Mouse (Mus musculus) adrenal gland, adult 2 months (tissue): ENCODE data around the gene Sla2. TPM values are rescaled to one million over a fixed set of nuclear protein-coding genes. Genes with fewer than 3 reads are reported as not detected.
"Not testable (repeated sequence)": the region's sequence is repeated elsewhere in the genome, so short reads cannot be mapped to it uniquely, and the experiment has no call there.

Experiments
- DNase-seq: peaks from one replicate; pipeline ENCODE4 v3.0.0; 2021
- long read RNA-seq: library from polyadenylated mRNA; stranded (forward); transcript quantifications from one replicate; pipeline ENCODE4 v2.0.0, GENCODE M21; 2021
- polyA plus RNA-seq: library from polyadenylated mRNA; depleted of rRNA; stranded (reverse); fragments of >200 nt; gene quantifications from 2 replicates; pipeline ENCODE4 v1.2.3, GENCODE M21; 2012; rRNA removed
- total RNA-seq, 2 experiments: library from RNA; stranded (reverse); gene quantifications; 2 replicates each; pipeline ENCODE4 v1.2.3; 2021

The Sla2 gene
- total RNA-seq (not detected), polyA plus RNA-seq (0.09 and 0.15 TPM in 2 replicates)
- long read RNA-seq: 0 reads

GRCm38 (mm10) chr2:156887017-156887416, at the start of gene Sla2:
Gene Sla2, minus strand, starts transcription at chr2:156887192.
- DNase-seq: no peak

- no peak for DNase-seq
Observed at GRCm38 (mm10) chr2:156935005-156935404, 48.0 kb upstream of the Sla2 start.

DNA sequence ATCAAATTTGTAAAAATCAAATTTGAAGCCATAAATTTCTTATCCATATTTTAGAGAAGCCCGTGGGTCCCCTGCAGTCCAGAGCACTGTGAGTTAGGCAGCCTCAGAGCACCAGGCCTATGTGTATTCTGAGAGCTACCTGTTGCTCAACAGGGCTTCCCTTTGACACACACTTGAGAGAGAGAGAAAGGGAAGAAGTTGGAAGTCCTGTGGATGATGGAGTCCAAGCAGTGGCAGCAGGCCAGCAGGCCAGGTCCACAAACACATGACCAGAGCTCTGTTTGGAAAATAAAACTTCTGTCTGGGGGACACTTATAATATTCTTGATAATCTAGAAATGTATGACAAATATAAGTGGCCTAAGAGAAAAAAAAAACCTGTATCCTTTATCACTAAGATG, 46.4 kb upstream of the Sla2 start:
- DNase-seq: no peak

DNA sequence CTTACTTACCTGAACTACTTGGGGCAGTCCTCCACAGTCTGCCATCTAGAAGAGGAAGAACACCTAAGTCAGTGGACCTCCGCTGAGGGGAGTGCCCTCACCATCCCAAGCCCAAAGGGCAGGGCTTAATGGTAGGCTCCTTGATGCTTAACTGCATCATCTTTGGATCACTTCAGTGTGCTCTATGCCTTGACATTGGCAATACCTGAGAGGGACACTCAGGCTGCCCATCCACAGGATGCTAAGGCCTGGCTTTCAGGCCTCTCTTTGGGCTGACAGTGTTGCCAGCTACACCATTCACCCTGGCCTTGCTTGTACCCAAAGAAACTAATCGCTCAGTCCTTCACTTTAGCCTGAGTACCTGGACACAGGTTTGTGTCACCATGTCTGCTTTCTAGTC, 44.4 kb upstream of the Sla2 start:
- no peak for DNase-seq

- no peak for DNase-seq
Observed at GRCm38 (mm10) chr2:156930549-156930948, 43.6 kb upstream of the Sla2 start.

- no peak for DNase-seq
Observed at GRCm38 (mm10) chr2:156929519-156930120, 42.6 kb upstream of the Sla2 start.

GRCm38 (mm10) chr2:156928606-156929005, 41.6 kb upstream of the Sla2 start:
- no peak for DNase-seq

DNA sequence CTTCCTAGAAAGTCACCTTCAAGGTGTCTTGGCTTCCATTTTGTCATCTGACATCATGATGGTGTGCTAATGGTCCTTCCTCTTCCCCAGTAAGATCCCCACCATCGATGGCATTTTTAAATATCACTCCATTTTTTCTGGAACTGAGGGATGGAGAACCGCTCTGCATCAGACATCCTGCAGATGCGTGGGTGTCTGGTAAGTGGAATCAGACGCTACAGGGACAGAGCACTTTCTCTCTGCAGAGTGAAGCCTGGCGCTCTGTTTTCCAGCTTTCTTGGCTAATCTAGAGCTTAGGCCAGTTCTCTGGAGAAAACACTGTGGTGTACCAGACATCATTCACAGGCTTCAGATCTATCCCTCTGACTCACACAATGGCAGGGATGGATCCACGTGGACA, 40.7 kb upstream of the Sla2 start:
- DNase-seq: no peak

DNA sequence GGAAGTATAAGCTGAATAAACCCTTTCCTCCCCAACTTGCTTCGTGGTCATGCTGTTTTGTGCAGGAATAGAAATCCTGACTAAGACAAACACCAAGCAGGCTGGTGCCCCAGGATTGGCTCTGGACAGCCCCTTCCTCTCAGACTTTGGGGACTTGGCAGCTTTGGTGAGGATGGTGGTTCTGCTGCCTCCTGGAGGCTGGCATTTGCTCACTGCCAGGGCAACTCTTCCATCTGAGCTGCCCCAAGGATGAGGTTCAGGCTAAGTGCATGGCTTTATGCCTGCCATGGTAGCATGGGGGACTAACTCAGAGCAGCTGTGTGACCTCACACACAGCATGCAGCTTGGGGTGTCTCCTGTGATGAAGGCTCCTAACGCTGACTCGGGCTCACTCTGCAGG, 38.6 kb upstream of the Sla2 start:
- not testable (repeated sequence) for DNase-seq

GRCm38 (mm10) chr2:156925075-156925474, 38.1 kb upstream of the Sla2 start:
- not testable (repeated sequence) for DNase-seq

- DNase-seq: no peak
Observed at GRCm38 (mm10) chr2:156924210-156924898, 37.4 kb upstream of the Sla2 start.

GRCm38 (mm10) chr2:156923057-156923456, 36.1 kb upstream of the Sla2 start:
- no peak for DNase-seq

GRCm38 (mm10) chr2:156919796-156920195, 32.8 kb upstream of the Sla2 start:
- no peak for DNase-seq

DNA sequence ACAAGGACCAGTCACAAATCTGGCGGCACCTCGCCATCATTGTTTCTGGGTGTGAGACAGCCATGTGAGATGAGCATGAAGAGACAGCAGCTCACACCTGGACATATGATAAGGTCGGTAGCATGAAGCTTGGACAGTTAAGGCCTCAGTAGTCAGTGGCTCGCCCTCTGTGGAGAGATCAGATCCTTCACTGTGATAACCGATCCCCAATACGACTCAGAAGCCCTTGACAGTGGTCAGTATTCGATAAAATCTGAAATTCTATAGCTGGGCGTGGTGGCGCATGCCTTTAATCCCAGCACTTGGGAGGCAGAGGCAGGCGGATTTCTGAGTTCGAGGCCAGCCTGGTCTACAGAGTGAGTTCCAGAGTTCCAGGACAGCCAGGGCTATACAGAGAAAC, 32.2 kb upstream of the Sla2 start:
- not testable (repeated sequence) for DNase-seq

DNA sequence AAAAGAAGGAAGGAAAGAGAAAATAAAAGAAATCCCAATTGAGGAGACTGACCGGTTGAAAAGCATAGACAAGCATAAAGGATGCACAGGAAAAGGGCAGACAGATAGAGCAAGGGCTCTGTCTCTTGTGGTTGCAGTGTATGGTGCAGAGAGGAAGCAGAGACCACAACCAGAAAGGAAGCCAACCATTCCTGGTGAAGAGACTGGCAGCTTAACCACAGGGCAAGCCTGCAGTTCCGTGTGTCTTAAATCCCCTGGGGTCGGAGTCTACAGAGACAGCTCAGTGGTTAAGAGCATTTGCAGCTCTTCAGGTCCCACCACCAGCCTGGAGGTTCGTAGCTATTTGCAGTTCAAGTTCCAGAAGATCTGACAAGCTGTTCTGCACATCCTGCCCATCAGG, 31.6 kb upstream of the Sla2 start:
- DNase-seq: no peak

GRCm38 (mm10) chr2:156916419-156917125, 29.6 kb upstream of the Sla2 start:
- DNase-seq: no peak

DNA sequence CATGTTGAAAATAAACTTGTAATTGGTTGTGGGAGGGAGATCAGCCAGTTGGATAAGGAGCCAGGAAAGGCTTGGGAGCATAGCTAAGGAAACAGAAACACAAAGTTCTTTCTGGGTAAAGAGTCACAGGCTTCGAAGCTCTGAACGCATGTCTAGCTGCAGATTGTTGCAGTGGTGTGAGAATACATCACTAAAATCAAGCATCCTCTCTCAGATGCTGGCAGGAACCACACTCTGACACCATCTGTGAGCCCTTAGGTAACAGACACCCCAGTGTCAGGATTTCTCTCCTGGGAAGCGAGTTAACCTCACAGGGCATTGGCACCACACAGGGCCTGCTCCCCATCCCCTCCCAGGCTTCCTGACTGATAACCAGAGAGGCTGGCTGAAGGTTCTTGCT, 28.6 kb upstream of the Sla2 start:
- no peak for DNase-seq

GRCm38 (mm10) chr2:156913191-156913590, 26.2 kb upstream of the Sla2 start:
- DNase-seq: no peak

GRCm38 (mm10) chr2:156905931-156906330, 18.9 kb upstream of the Sla2 start:
- not testable (repeated sequence) for DNase-seq

DNA sequence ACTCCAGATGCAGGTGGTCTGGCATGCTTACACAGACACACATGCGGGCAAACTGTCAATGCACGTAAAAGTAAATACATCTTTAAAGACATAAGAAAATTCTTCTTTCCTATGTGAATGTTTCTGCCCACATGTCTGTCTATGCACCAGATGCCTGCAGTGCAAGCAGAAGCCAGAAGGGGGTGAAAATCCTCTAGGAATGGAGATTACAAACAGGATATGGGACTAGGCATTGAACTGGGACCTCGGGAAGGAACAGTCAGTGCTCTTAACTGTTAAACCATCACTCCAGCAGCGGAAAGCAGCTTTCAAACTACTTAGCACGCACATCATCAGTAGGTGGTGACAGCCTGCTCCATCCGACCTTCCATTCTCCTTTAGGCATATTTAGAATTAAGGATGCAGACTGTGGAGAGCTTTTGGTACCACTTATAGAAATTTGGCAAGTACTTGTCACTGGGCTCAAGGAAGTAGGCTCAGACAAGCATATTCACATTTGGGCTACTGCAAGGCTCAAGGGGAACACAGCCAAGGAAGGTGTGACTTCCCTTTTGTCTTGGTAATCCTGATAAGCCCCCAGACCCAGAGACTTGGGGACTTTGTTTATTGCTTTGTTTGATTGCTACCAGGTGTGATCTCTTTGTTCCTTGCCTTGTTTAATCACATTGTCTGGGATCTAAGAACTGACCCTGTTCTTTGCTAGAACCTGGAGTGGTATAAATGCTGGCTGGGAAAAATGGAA, 18.2 kb upstream of the Sla2 start:
- DNase-seq: peak; percentile 54

- no peak for DNase-seq
Observed at GRCm38 (mm10) chr2:156903367-156903766, 16.4 kb upstream of the Sla2 start.

DNA sequence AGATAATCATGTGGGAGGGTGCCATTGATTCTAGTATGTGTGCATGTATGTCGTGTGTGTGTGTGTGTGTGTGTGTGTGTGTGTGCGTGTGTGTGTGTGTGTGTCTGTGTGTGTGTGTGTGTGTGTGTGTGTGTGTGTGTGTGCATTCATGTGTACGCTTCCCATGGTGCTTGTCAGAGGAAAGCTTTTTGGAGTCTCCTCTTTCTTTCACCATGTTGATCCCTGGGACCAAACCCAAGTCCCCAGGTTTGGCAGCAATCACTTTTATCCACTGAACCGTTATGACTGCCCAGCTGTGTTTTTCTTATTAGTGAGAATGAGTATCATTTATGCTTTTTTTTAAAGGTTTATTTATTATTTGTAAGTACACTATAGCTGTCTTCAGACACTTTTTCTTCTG, 15.4 kb upstream of the Sla2 start:
- DNase-seq: not testable (repeated sequence)

DNA sequence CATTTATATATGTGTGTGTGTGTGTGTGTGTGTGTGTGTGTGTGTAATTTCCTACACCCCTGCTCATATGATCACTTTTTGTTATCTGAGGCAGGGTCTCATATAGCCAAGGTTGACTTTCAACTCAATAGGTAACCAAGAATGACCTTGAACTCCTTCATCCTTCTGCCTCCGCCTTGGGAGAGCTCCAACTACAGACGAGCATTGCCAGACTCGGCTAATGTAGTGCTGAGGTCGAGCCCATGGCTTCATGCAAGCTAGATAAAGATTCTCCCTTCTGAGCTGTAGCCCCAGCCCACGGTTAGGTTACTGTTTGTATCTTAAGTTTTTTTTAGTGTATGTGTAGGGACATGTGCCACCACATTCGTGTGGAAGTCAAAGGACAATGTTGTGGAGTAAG, 14.9 kb upstream of the Sla2 start:
- no peak for DNase-seq
